Mouse (Mus musculus) cerebellum, adult 11-12 months (tissue): ENCODE results near the gene Elavl1.
"Not testable (repeated sequence)": the region's sequence is repeated elsewhere in the genome, so short reads cannot be mapped to it uniquely, and the experiment has no call there.

ENCODE experiments used
- DNase-seq: peaks from one replicate; pipeline ENCODE4 v3.0.0; 2022

Elavl1 gene

GRCm38 (mm10) chr8:4324983-4325750 lies at the start of gene Elavl1, which contains the start of gene Ccl25:
Gene Elavl1, minus strand, starts transcription at chr8:4325413.
Gene Ccl25, plus strand, starts transcription at chr8:4325210.
- peak; percentile 97 for DNase-seq

- no peak for DNase-seq
Measured at GRCm38 (mm10) chr8:4372657-4373056, 47.4 kb upstream of the Elavl1 start.

- DNase-seq, result no peak
Measured at GRCm38 (mm10) chr8:4370078-4370477, 44.9 kb upstream of the Elavl1 start.

GRCm38 (mm10) chr8:4368470-4368869 lies 43.3 kb upstream of the Elavl1 start:
- no peak for DNase-seq

- DNase-seq, result no peak
Measured at GRCm38 (mm10) chr8:4367808-4368207, 42.6 kb upstream of the Elavl1 start.

GRCm38 (mm10) chr8:4366189-4366588 lies 41.0 kb upstream of the Elavl1 start:
- DNase-seq, result no peak

DNA sequence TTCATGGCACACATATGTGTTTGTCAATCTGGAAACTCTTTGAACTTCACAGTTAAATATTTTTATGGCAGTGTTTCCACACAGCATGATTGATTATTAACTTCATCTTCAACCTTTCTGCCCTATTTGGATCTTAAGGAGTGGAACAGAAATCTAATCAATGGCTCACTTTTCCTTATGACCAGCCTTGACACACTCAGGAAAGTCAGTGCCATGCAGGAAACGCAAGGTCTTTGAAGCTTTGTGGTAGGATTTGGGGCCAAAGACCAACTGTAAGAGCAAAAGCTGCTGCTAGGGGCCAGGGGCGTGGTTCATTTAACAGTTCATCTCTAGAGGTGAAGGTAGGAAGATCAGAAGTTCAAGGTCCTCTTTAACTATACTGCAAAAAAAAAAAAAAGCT lies 35.7 kb upstream of the Elavl1 start:
- DNase-seq, result no peak

GRCm38 (mm10) chr8:4359362-4359761 lies 34.1 kb upstream of the Elavl1 start:
- no peak for DNase-seq

- DNase-seq, result no peak
Measured at GRCm38 (mm10) chr8:4355455-4355854, 30.2 kb upstream of the Elavl1 start.

DNA sequence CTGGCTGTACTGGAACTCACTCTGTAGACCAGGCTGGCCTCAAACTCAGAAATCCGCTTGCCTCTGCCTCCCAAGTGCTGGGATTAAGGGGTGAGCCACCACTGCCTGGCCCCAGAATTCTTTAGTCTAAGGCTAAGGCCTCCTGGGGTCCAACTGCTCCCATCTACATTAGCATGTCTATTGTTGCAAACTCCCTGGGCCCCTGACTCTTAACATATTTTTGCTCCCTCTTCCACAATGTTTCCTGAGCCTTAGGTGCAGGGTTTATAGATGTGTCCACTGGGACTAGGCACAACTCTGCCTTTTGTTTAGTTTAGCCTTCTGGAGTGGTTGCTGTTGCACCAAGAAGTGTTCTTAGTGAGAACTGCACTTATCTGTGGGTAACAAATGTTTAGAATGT lies 29.3 kb upstream of the Elavl1 start:
- DNase-seq, result no peak

GRCm38 (mm10) chr8:4353741-4354140 lies 28.5 kb upstream of the Elavl1 start:
- no peak for DNase-seq

- DNase-seq, result not testable (repeated sequence)
Measured at GRCm38 (mm10) chr8:4352562-4352961, 27.3 kb upstream of the Elavl1 start.

- DNase-seq, result no peak
Measured at GRCm38 (mm10) chr8:4350618-4351017, 25.4 kb upstream of the Elavl1 start.

- no peak for DNase-seq
Measured at GRCm38 (mm10) chr8:4349335-4349734, 24.1 kb upstream of the Elavl1 start.

GRCm38 (mm10) chr8:4348275-4348674 lies 23.1 kb upstream of the Elavl1 start:
- no peak for DNase-seq

- no peak for DNase-seq
Measured at GRCm38 (mm10) chr8:4347661-4348060, 22.4 kb upstream of the Elavl1 start.

DNA sequence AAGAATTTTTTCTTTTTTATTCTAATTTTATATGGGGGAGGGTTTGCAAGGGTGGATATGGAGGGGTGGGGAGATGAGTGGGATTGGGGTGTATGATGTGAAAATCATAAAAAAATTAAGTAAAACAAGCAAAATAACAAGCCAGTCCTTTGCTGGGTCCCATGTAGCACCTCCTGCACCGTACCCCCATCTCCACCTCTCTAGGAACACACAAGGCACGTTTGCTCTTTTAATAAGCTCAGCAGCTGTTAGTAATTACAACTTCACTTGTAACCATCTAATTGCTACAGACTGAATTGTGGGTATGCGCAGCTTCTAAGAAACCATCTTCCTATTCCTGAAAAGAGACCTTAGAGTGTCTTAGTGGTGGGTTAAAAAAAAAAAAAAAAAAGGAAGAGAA lies 15.0 kb upstream of the Elavl1 start:
- DNase-seq, result no peak

- no peak for DNase-seq
Measured at GRCm38 (mm10) chr8:4335678-4336077, 10.5 kb upstream of the Elavl1 start.

- DNase-seq, result no peak
Measured at GRCm38 (mm10) chr8:4333966-4334365, 8.8 kb upstream of the Elavl1 start.

- DNase-seq, result no peak
Measured at GRCm38 (mm10) chr8:4329000-4329399, 3.8 kb upstream of the Elavl1 start.

GRCm38 (mm10) chr8:4325751-4326036 lies 481 bp upstream of the Elavl1 start:
- no peak for DNase-seq

GRCm38 (mm10) chr8:4324525-4324924 lies 688 bp downstream of the Elavl1 start:
- peak; percentile 61 for DNase-seq

DNA sequence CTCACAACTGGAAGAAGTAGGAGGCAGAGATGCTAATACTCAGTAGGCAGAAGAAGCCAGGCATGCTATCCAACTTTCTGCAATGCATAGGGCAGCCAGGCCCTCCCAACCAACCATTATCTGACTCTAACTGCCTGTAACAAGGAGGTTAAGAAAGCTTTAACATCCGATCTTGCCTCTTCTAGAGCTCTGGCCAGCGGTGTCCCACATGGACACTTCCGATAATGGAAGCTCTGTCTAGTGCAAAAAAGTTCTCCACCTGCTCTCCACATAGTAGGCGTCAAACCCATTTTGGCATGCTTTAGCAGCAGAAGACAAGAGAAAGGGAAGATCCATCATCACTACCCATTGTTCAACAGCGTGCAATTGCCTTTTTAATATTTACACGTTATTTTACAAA lies 1.3 kb downstream of the Elavl1 start:
- DNase-seq, result no peak

- peak; percentile 66 for DNase-seq
Measured at GRCm38 (mm10) chr8:4322470-4322869, 2.7 kb downstream of the Elavl1 start.

GRCm38 (mm10) chr8:4321031-4321430 lies 4.2 kb downstream of the Elavl1 start:
- DNase-seq, result no peak
